Mouse (Mus musculus) stomach, postnatal 0 days (tissue): ENCODE data around the gene Pax7.

Source experiments
- CTCF ChIP-seq: IDR thresholded peaks from 2 replicates; pipeline ENCODE4 v1.5.1; 2016; ENCODE audit warnings: antibody characterized with exemption, low read depth, mild to moderate bottlenecking, moderate library complexity
- EP300 ChIP-seq: optimal IDR thresholded peaks from 2 replicates; pipeline ENCODE3; 2016; ENCODE audit warnings: antibody characterized with exemption

DNA sequence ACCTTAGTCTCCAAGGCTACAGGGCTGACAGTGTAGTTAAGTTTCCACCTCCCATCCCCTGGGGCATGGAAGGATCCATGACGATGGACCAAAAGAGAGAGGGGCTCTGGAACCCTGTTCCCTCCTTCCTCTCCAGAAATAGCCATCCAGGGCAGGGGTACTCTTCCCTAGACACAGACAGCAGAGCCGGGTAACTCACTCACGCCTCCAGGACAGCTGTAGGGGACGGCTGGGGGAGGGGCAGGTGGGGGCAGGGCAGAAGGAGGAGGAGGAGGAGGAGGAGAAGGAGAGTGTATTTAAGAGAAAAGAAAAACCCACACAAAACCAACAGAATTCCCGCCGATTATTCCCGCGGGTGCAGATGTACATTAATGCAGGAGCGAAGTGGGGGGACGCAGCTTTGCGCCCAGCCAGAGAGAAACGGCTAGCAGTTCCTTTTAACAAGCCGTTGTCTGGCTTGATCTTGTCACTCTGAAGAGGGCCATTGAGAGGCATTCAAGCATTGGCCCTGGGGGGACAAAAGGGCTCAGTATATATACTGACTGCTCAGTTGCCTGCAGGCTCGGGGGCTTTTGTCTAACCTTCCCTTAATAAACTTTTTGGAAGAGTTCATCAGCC is 26.0 kb downstream of the Pax7 start:
- no peak for TF ChIP-seq CTCF
- no peak for TF ChIP-seq EP300
